Mouse (Mus musculus): ENCODE results near the gene Depdc7. TPM values are rescaled to one million over a fixed set of nuclear protein-coding genes. Genes with fewer than 3 reads are reported as not detected.

Depdc7 gene
- 0.84 and 1.3 TPM in 2 replicates for polyA plus RNA-seq (2012; ENCODE audit: low replicate concordance)

GRCm38 (mm10) chr2:104742741-104743064 lies at the start of gene Depdc7:
TSS of gene Depdc7 (minus strand) at chr2:104742878.

GRCm38 (mm10) chr2:104716279-104716678 lies 26.4 kb downstream of the Depdc7 start, which contains the start of gene Pin1rt1:
TSS of gene Pin1rt1 (minus strand) at chr2:104716379.

GRCm38 (mm10) chr2:104711585-104712485 lies 30.8 kb downstream of the Depdc7 start, which contains the start of gene Tcp11l1:
TSS of gene Tcp11l1 (minus strand) at chr2:104712169.

Other genes with a start within 250 kb of the Depdc7 start
- 13.9 and 28.8 TPM in 2 replicates for gene Hipk3, start 248.4 kb downstream of the Depdc7 start, polyA plus RNA-seq (2012; ENCODE audit: low replicate concordance)
- 2.9 and 6.9 TPM in 2 replicates for gene Cstf3, start 152.4 kb downstream of the Depdc7 start, polyA plus RNA-seq (2012; ENCODE audit: low replicate concordance)
- 3.3 and 5.8 TPM in 2 replicates for gene Tcp11l1, start 30.7 kb downstream of the Depdc7 start, polyA plus RNA-seq (2012; ENCODE audit: low replicate concordance)
- not detected in 2 replicates for gene Pin1rt1, start 26.5 kb downstream of the Depdc7 start, polyA plus RNA-seq (2012; ENCODE audit: low replicate concordance)
- 0.86 and 1.1 TPM in 2 replicates for gene Qser1, start 73.9 kb upstream of the Depdc7 start, polyA plus RNA-seq (2012; ENCODE audit: low replicate concordance)
- gene Prrg4, start 107.0 kb upstream of the Depdc7 start, polyA plus RNA-seq (2012; ENCODE audit: low replicate concordance), result 0.16 and 0.17 TPM in 2 replicates
- not detected in 2 replicates for gene Ccdc73, start 124.9 kb upstream of the Depdc7 start, polyA plus RNA-seq (2012; ENCODE audit: low replicate concordance)

Measured in hematopoietic multipotent progenitor cell, adult 10-12 weeks (in vitro differentiated cells).